Mouse (Mus musculus): ENCODE data around the gene Sema6c. TPM values are rescaled to one million over a fixed set of nuclear protein-coding genes. Genes with fewer than 3 reads are reported as not detected.

Sema6c gene
- polyA plus RNA-seq, 1 experiment from 2014 or later = 2.6 TPM

DNA sequence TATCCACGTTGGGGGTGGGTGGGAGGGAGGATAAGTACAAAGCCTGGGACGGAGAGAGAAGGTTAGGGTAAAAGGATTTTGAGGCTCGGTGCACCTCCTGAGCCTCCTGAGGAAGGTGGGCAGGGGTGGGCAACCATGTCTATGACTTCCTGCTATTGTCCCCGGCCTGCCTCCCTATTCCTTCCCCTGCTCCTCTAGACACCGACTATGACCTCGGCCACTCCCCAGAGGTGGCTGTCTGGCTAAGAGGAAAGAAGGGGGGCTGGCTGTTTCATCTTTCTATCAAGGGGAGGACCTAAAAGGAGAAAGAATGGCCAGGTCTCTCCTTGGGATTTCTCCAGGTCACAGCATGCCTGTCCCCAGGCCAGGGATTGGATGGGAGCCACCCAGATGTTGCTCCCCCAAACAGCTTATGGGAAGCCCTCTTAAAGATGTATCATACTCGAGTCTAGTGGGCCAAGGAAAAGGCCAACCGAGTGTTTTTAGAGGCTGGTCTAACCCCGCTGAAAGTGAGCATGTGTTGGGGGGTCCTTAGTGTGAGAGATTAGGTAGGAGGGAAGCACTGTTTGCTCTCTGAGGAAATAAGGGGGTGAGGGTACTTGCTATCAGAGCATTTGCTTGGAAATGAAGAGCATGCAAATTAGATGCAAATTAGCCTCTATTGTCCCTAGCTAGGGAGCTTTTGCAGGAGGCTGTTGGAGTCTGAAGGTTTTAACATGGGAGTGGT, 1.5 kb downstream of the Sema6c start:
- Histone ChIP-seq H3K4me3 (replicated peaks; ENCODE audit: low read length) (peak overlapping the region; percentile 79), H3K9me3 (replicated peaks; ENCODE audit: control insufficient read depth, low read length) (no peaks in the 10 kb centered on the region), H3K36me3 (ENCODE audit: control insufficient read depth, insufficient read depth, low read length) (no peaks in the 10 kb centered on the region), H3K4me1 (ENCODE audit: control insufficient read depth, insufficient read depth, low read length) (peaks cover 32% of the 10 kb centered on the region), H3K27me3 (ENCODE audit: control insufficient read depth, insufficient read depth, low read length) (no peaks in the 10 kb centered on the region), H3K4me2 (ENCODE audit: low read depth, low read length) (peak overlapping the region; percentile 86), H3K27ac (ENCODE audit: low read length) (peak overlapping the region; percentile 49), H3K9ac (ENCODE audit: low read length) (peak overlapping the region; percentile 81)
- WGBS = 14% methylated on average over 9 of the region's 9 CpGs
- ATAC-seq (ENCODE audit: insufficient read depth, low FRiP score) = no peak

DNA sequence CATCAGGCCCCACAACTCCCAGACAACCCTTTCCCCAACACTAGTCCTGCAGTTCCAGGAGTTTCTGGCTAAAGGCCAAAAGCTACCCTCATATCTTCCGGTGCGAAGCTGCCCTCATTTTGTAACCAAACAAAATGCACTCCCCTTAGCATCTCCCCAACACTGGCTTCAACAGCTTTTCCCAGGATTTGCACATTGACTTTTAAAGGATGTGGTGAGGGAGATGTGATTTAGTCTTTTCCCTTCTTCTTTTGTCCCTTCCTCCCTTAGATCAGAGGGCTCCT, 2.0 kb downstream of the Sema6c start:
- Histone ChIP-seq H3K9ac (ENCODE audit: low read length) (0 out of 2 replicates have a peak overlapping the region, but pooled peaks have one; percentile 81), H3K4me3 (replicated peaks; ENCODE audit: low read length) (peak overlapping the region; percentile 79)

DNA sequence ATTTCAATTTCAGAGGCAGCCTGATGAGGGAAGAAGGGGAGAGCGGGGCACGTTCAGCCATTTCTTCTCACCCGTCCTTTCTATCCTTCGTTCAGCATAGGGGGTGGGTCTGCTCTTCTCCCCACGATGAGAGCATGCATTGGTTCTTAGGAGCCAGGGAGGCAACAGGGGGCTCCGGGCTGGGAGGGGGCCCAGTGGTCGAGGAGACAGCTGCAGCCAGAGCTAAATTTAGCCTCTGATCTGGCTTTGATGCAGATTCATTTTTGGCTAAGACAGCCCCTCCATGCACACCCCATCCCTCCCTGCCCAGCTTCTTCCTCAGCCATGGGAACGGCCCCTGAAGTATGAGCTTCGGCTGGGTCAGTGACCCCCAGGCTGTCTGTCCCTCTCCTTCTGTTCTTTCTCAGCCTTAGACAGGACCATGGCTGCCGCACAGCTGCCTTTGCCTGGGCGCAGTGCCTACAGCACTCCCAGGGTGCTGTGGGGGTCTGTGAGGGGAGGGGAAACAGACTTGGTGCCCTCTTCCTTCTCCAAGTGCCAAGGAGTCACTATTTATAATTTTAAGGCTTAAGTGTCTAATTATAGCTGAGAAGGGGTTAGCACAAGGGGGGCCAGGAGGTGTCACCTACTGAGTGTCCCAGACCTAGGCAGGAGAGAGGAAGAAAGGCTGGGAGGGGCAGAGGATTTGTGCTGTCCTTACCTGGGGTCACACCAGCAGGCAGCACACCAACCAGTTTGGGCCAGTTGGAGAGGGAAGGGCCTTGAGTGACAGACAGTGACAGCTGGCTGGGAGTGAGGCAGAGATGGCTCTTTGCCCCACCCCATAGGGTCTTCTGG, 3.4 kb downstream of the Sema6c start:
- Histone ChIP-seq H3K9ac (ENCODE audit: low read length) (peak overlapping the region; percentile 1; the same call in 1 of the 2 replicates), H3K4me1 (ENCODE audit: control insufficient read depth, insufficient read depth, low read length) (peaks cover 32% of the 10 kb centered on the region), H3K9me3 (replicated peaks; ENCODE audit: control insufficient read depth, low read length) (no peaks in the 10 kb centered on the region), H3K36me3 (ENCODE audit: control insufficient read depth, insufficient read depth, low read length) (no peaks in the 10 kb centered on the region), H3K4me2 (ENCODE audit: low read depth, low read length) (peak overlapping the region; percentile 6), H3K4me3 (replicated peaks; ENCODE audit: low read length) (no peak overlapping the region), H3K27ac (ENCODE audit: low read length) (peak overlapping the region; percentile 38; the same call in 1 of the 2 replicates), H3K27me3 (ENCODE audit: control insufficient read depth, insufficient read depth, low read length) (no peaks in the 10 kb centered on the region)
- WGBS = 49% methylated on average over 11 of the region's 11 CpGs
- peak; percentile 14; the same call in 1 of the 2 replicates for ATAC-seq (ENCODE audit: insufficient read depth, low FRiP score)

More for the DNA sequence above, 2.0 kb downstream of the Sema6c start:
- Histone ChIP-seq H3K4me1 (ENCODE audit: control insufficient read depth, insufficient read depth, low read length) (peaks cover 32% of the 10 kb centered on the region), H3K27ac (ENCODE audit: low read length) (peak overlapping the region; percentile 49; the same call in 1 of the 2 replicates), H3K9me3 (replicated peaks; ENCODE audit: control insufficient read depth, low read length) (no peaks in the 10 kb centered on the region), H3K27me3 (ENCODE audit: control insufficient read depth, insufficient read depth, low read length) (no peaks in the 10 kb centered on the region), H3K36me3 (ENCODE audit: control insufficient read depth, insufficient read depth, low read length) (no peaks in the 10 kb centered on the region), H3K4me2 (ENCODE audit: low read depth, low read length) (peak overlapping the region; percentile 86)
- ATAC-seq (ENCODE audit: insufficient read depth, low FRiP score) = no peak
- 36% methylated on average over 2 of the region's 2 CpGs for WGBS

DNA sequence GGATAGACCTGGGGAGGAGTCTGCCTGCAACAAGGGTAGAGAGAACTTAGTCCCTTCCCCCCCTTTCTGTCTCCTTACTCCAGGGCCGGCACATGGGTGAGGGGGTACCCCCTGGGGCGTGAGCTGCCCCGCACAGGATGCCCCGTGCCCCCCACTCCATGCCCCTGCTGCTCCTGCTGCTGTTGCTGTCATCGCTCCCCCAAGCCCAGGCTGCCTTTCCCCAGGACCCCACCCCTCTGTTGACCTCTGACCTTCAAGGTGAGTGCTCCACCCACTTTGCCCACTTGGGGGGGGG, 3.9 kb downstream of the Sema6c start:
- Histone ChIP-seq H3K27me3 (ENCODE audit: control insufficient read depth, insufficient read depth, low read length) (no peaks in the 10 kb centered on the region), H3K4me2 (ENCODE audit: low read depth, low read length) (no peak overlapping the region), H3K9me3 (replicated peaks; ENCODE audit: control insufficient read depth, low read length) (no peaks in the 10 kb centered on the region), H3K27ac (ENCODE audit: low read length) (no peak overlapping the region), H3K9ac (ENCODE audit: low read length) (no peak overlapping the region), H3K36me3 (ENCODE audit: control insufficient read depth, insufficient read depth, low read length) (no peaks in the 10 kb centered on the region), H3K4me1 (ENCODE audit: control insufficient read depth, insufficient read depth, low read length) (peaks cover 32% of the 10 kb centered on the region), H3K4me3 (replicated peaks; ENCODE audit: low read length) (no peak overlapping the region)
- WGBS = 76% methylated on average over 5 of the region's 5 CpGs
- ATAC-seq (ENCODE audit: insufficient read depth, low FRiP score) = no peak

DNA sequence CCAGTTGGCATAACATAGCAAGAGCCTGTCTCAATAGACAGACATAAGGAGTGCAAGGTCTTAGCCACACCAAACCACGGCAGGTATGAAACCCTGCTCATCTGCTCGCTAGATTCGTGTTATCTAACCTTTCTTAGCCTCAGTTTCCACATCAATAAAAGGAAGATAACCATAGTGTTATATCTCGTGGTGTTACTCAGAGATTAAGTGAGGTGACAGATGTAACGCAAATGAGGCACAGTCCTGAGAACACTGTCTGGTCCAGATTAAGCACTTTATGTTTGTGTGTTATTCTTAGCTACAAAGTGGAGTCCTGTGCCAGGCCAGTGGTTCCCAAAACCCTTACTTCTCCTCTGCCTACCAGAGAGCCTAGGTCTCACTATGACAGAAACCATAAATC, 4.6 kb downstream of the Sema6c start:
- 76% methylated on average over 5 of the region's 5 CpGs for WGBS
- ATAC-seq (ENCODE audit: insufficient read depth, low FRiP score) = no peak
- Histone ChIP-seq H3K9ac (ENCODE audit: low read length) (no peak overlapping the region), H3K4me2 (ENCODE audit: low read depth, low read length) (no peak overlapping the region), H3K27ac (ENCODE audit: low read length) (no peak overlapping the region), H3K27me3 (ENCODE audit: control insufficient read depth, insufficient read depth, low read length) (no peaks in the 10 kb centered on the region), H3K36me3 (ENCODE audit: control insufficient read depth, insufficient read depth, low read length) (no peaks in the 10 kb centered on the region), H3K9me3 (replicated peaks; ENCODE audit: control insufficient read depth, low read length) (no peaks in the 10 kb centered on the region), H3K4me1 (ENCODE audit: control insufficient read depth, insufficient read depth, low read length) (peaks cover 27% of the 10 kb centered on the region), H3K4me3 (replicated peaks; ENCODE audit: low read length) (no peak overlapping the region)

DNA sequence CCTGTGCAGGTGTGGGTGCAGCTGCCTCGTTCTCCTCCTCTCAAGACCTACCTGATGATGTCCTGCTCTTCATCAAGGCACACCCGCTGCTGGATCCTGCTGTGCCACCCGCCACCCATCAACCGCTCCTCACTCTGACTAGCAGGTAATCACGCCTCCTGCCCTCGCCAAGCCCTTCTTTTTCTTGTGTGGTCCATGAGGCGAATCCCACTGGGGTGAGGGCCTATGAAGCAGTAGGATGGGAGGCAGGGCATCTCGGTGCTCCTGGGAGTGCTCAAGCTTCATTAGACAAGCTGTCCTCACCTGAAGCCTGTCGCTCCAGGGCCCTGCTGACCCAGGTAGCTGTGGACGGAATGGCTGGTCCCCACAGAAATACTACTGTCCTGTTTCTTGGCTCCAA, 9.7 kb downstream of the Sema6c start:
- Histone ChIP-seq H3K36me3 (ENCODE audit: control insufficient read depth, insufficient read depth, low read length) (peaks cover 10% of the 10 kb centered on the region; the same call in 1 of the 2 replicates), H3K27me3 (ENCODE audit: control insufficient read depth, insufficient read depth, low read length) (peaks cover 18% of the 10 kb centered on the region), H3K27ac (ENCODE audit: low read length) (no peak overlapping the region), H3K4me3 (replicated peaks; ENCODE audit: low read length) (no peak overlapping the region), H3K9ac (ENCODE audit: low read length) (no peak overlapping the region), H3K4me1 (ENCODE audit: control insufficient read depth, insufficient read depth, low read length) (peaks cover 13% of the 10 kb centered on the region; the same call in 1 of the 2 replicates), H3K4me2 (ENCODE audit: low read depth, low read length) (no peak overlapping the region), H3K9me3 (replicated peaks; ENCODE audit: control insufficient read depth, low read length) (no peaks in the 10 kb centered on the region)
- no peak for ATAC-seq (ENCODE audit: insufficient read depth, low FRiP score)
- 91% methylated on average over 10 of the region's 10 CpGs for WGBS

DNA sequence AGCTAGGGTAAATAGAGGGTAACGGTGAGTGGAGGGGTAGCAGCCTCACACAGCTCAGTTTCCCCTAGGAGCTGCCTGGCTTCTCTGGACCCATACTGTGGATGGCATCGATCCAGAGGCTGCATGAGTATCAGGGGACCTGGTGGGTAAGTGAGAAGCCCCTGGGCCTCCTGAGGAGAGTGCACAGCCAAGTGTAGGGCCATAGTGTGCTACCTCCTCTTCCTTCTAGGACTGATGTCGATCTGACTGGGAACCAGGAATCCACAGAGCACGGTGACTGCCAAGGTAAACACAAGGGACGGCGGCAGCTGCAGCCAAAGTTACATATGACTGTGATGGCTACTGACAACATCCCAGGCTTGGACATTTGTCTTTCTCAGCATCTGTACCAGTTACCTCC, 10.8 kb downstream of the Sema6c start:
- WGBS = 69% methylated on average over 6 of the region's 6 CpGs
- no peak for ATAC-seq (ENCODE audit: insufficient read depth, low FRiP score)
- Histone ChIP-seq H3K4me1 (ENCODE audit: control insufficient read depth, insufficient read depth, low read length) (peaks cover 13% of the 10 kb centered on the region; the same call in 1 of the 2 replicates), H3K27me3 (ENCODE audit: control insufficient read depth, insufficient read depth, low read length) (peaks cover 18% of the 10 kb centered on the region), H3K4me3 (replicated peaks; ENCODE audit: low read length) (no peak overlapping the region), H3K36me3 (ENCODE audit: control insufficient read depth, insufficient read depth, low read length) (peaks cover 10% of the 10 kb centered on the region; the same call in 1 of the 2 replicates), H3K27ac (ENCODE audit: low read length) (no peak overlapping the region), H3K9ac (ENCODE audit: low read length) (no peak overlapping the region), H3K9me3 (replicated peaks; ENCODE audit: control insufficient read depth, low read length) (no peaks in the 10 kb centered on the region), H3K4me2 (ENCODE audit: low read depth, low read length) (no peak overlapping the region)

DNA sequence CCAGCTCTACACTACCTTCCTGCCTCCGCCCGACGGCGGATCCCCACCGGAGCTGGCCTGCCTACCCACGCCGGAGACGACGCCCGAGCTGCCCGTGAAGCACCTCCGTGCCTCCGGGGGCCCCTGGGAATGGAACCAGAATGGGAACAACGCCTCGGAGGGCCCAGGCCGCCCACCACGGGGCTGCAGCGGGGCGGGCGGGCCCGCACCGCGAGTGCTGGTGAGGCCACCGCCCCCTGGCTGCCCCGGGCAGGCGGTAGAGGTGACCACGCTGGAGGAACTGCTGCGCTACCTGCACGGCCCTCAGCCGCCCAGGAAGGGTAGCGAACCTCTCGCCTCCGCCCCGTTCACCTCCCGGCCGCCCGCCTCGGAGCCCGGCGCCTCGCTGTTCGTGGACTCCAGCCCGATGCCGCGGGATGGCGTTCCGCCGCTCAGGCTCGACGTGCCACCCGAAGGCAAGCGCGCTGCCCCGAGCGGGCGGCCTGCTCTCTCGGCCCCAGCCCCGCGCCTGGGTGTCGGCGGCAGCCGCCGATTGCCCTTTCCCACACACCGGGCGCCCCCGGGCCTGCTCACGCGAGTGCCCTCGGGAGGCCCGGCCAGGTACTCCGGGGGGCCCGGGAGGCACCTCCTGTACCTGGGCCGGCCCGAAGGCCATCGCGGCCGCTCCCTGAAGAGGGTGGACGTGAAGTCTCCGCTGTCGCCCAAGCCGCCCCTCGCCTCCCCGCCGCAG, 12.4 kb downstream of the Sema6c start:
- 34% methylated on average over 77 of the region's 84 CpGs for WGBS
- H3K27ac ChIP-seq (ENCODE audit: low read length) = no peak overlapping the region
- H3K27me3 ChIP-seq (ENCODE audit: control insufficient read depth, insufficient read depth, low read length) = peaks cover 18% of the 10 kb centered on the region
- H3K4me1 ChIP-seq (ENCODE audit: control insufficient read depth, insufficient read depth, low read length) = peaks cover 13% of the 10 kb centered on the region; the same call in 1 of the 2 replicates
- no peaks in the 10 kb centered on the region for H3K9me3 ChIP-seq (replicated peaks; ENCODE audit: control insufficient read depth, low read length)
- no peak for ATAC-seq (ENCODE audit: insufficient read depth, low FRiP score)
- peak overlapping the region; percentile 32 for H3K4me3 ChIP-seq (replicated peaks; ENCODE audit: low read length)
- H3K36me3 ChIP-seq (ENCODE audit: control insufficient read depth, insufficient read depth, low read length) = peaks cover 10% of the 10 kb centered on the region; the same call in 1 of the 2 replicates
- H3K4me2 ChIP-seq (ENCODE audit: low read depth, low read length) = peak overlapping the region; percentile 56
- H3K9ac ChIP-seq (ENCODE audit: low read length) = peak overlapping the region; percentile 59; the same call in 1 of the 2 replicates

Measured in stomach, embryonic 16.5 days (tissue).